Mouse (Mus musculus) CH12.LX (cell line): ENCODE results near the gene Traf5. TPM values are rescaled to one million over a fixed set of nuclear protein-coding genes. Genes with fewer than 3 reads are reported as not detected.

ENCODE experiments used
- DNase-seq: peaks from one replicate; pipeline ENCODE4 v3.0.0-alpha.2; 2013; ENCODE audit errors: extremely low read depth
- H3K27ac ChIP-seq: 2 replicates; pipeline ENCODE4 v1.5.1; 2012; ENCODE audit warnings: low read depth, mild to moderate bottlenecking, control low read depth, moderate library complexity; ENCODE audit not compliant: insufficient read depth
- H3K27me3 ChIP-seq: replicated peaks from 2 replicates; pipeline ENCODE3; 2012; ENCODE audit warnings: inconsistent platforms
- H3K36me3 ChIP-seq, 2 experiments: replicated peaks in 1 of 2; 2 replicates each; pipeline versions ENCODE3 to v1.6.1; 2012; ENCODE audit warnings: inconsistent platforms in 1 of 2, low read length in 1 of 2, mild to moderate bottlenecking in 1 of 2, mixed read lengths in 1 of 2, moderate library complexity in 1 of 2; ENCODE audit not compliant: control insufficient read depth in 1 of 2, insufficient read depth in 1 of 2
- H3K4me1 ChIP-seq, 2 experiments: 2 replicates each; pipeline ENCODE4 v1.6.1; 2012; ENCODE audit warnings: inconsistent platforms in 1 of 2, moderate library complexity in 1 of 2; ENCODE audit not compliant: insufficient read depth in 2 of 2, control insufficient read depth in 1 of 2
- H3K4me2 ChIP-seq: 2 replicates; pipeline ENCODE4 v1.6.1; 2012; ENCODE audit warnings: low read depth, mild to moderate bottlenecking, control low read depth; ENCODE audit not compliant: poor library complexity, insufficient read depth, severe bottlenecking
- H3K4me3 ChIP-seq, 3 experiments: fragments of 150-350 bp in 1 of 3; sonication (generic) in 1 of 3; replicated peaks in 1 of 3; 2 replicates each; pipeline versions ENCODE3 to v1.5.1; 2011 to 2012; ENCODE audit warnings: low read depth in 2 of 3, low read length in 2 of 3, mild to moderate bottlenecking in 2 of 3, moderate library complexity in 2 of 3, control low read depth in 1 of 3, improper control_type of control experiment in 1 of 3, inconsistent platforms in 1 of 3, mixed read lengths in 1 of 3; ENCODE audit not compliant: poor library complexity in 1 of 3
- H3K79me2 ChIP-seq: replicated peaks from 2 replicates; pipeline ENCODE4 v1.6.1; 2012; ENCODE audit warnings: mild to moderate bottlenecking, moderate library complexity; ENCODE audit not compliant: control insufficient read depth, poor library complexity, insufficient read depth, severe bottlenecking; ENCODE audit errors: extremely low read depth
- H3K9ac ChIP-seq: 2 replicates; pipeline ENCODE4 v1.6.1; 2012; ENCODE audit warnings: low read depth, mild to moderate bottlenecking, control low read depth, moderate library complexity; ENCODE audit not compliant: insufficient read depth
- H3K9me3 ChIP-seq: replicated peaks from 2 replicates; pipeline ENCODE3; 2012; ENCODE audit warnings: low read length, inconsistent platforms, mixed read lengths
- BHLHE40 ChIP-seq: IDR thresholded peaks from 2 replicates; pipeline ENCODE4 v1.6.1; 2011; ENCODE audit warnings: mild to moderate bottlenecking, low read depth, low read length, improper control_type of control experiment
- CHD1 ChIP-seq: IDR thresholded peaks from 2 replicates; pipeline ENCODE4 v1.6.1; 2012; ENCODE audit warnings: low read depth, low read length, improper control_type of control experiment, inconsistent platforms
- CTCF ChIP-seq, 2 experiments: IDR thresholded peaks in 1 of 2; conservative IDR thresholded peaks in 1 of 2; 2 replicates each; pipeline ENCODE4 v1.5.1; 2011 to 2012; ENCODE audit warnings: low read depth in 2 of 2, low read length in 2 of 2, improper control_type of control experiment in 1 of 2, inconsistent platforms in 1 of 2, mild to moderate bottlenecking in 1 of 2, moderate library complexity in 1 of 2
- E2F4 ChIP-seq: IDR thresholded peaks from 2 replicates; pipeline ENCODE4 v1.6.1; 2011; ENCODE audit warnings: low read depth, low read length, improper control_type of control experiment; ENCODE audit not compliant: insufficient replicate concordance
- EP300 ChIP-seq: IDR thresholded peaks from 2 replicates; pipeline ENCODE4 v1.6.1; 2011; ENCODE audit warnings: low read length, improper control_type of control experiment
- ETS1 ChIP-seq: conservative IDR thresholded peaks from 2 replicates; pipeline ENCODE4 v1.6.1; 2012; ENCODE audit warnings: low read depth, mild to moderate bottlenecking, inconsistent platforms, low read length, improper control_type of control experiment, moderate library complexity
- GABPA ChIP-seq: IDR thresholded peaks from 2 replicates; pipeline ENCODE4 v1.6.1; 2012; ENCODE audit warnings: low read depth, low read length, improper control_type of control experiment, inconsistent platforms; ENCODE audit not compliant: insufficient replicate concordance
- HCFC1 ChIP-seq: IDR thresholded peaks from 2 replicates; pipeline ENCODE4 v1.6.1; 2012; ENCODE audit warnings: low read depth, mild to moderate bottlenecking, inconsistent platforms, low read length, improper control_type of control experiment
- IRF4 ChIP-seq: IDR thresholded peaks from 2 replicates; pipeline ENCODE4 v1.6.1; 2014; ENCODE audit warnings: low read depth, mild to moderate bottlenecking, inconsistent platforms, low read length, improper control_type of control experiment
- JUN ChIP-seq: IDR thresholded peaks from 2 replicates; pipeline ENCODE4 v1.6.1; 2011; ENCODE audit warnings: low read depth, mild to moderate bottlenecking, low read length, improper control_type of control experiment, moderate library complexity; ENCODE audit not compliant: insufficient read depth
- JUND ChIP-seq: conservative IDR thresholded peaks from 2 replicates; pipeline ENCODE4 v1.6.1; 2011; ENCODE audit warnings: low read depth, low read length, improper control_type of control experiment
- MAX ChIP-seq: IDR thresholded peaks from 2 replicates; pipeline ENCODE4 v1.6.1; 2011; ENCODE audit warnings: low read length, improper control_type of control experiment
- MAZ ChIP-seq: IDR thresholded peaks from 2 replicates; pipeline ENCODE4 v1.6.1; 2012; ENCODE audit warnings: low read depth, mild to moderate bottlenecking, inconsistent platforms, low read length, improper control_type of control experiment, moderate library complexity
- MEF2A ChIP-seq: IDR thresholded peaks from 2 replicates; pipeline ENCODE4 v1.6.1; 2014; ENCODE audit warnings: low read depth, mild to moderate bottlenecking, inconsistent platforms, low read length, improper control_type of control experiment, borderline replicate concordance
- MXI1 ChIP-seq: IDR thresholded peaks from 2 replicates; pipeline ENCODE4 v1.6.1; 2011; ENCODE audit warnings: mild to moderate bottlenecking, low read depth, low read length, improper control_type of control experiment
- NELFE ChIP-seq: IDR thresholded peaks from 2 replicates; pipeline ENCODE4 v1.6.1; 2011; ENCODE audit warnings: low read depth, low read length, improper control_type of control experiment
- NRF1 ChIP-seq: IDR thresholded peaks from 2 replicates; pipeline ENCODE4 v1.6.1; 2014; ENCODE audit warnings: low read depth, mild to moderate bottlenecking, inconsistent platforms, low read length, improper control_type of control experiment, moderate library complexity
- PAX5 ChIP-seq: IDR thresholded peaks from 2 replicates; pipeline ENCODE4 v1.6.1; 2012; ENCODE audit warnings: low read length, inconsistent platforms, mixed read lengths
- POLR2A ChIP-seq: IDR thresholded peaks from 2 replicates; pipeline ENCODE4 v1.6.1; 2011; ENCODE audit warnings: low read depth, mild to moderate bottlenecking, improper control_type of control experiment, low read length
- POLR2AphosphoS2 ChIP-seq: IDR thresholded peaks from 2 replicates; pipeline ENCODE4 v1.6.1; 2011; ENCODE audit warnings: low read depth, low read length, improper control_type of control experiment
- RAD21 ChIP-seq: IDR thresholded peaks from 2 replicates; pipeline ENCODE4 v1.6.1; 2011; ENCODE audit warnings: low read depth, mild to moderate bottlenecking, low read length, improper control_type of control experiment, moderate library complexity
- RCOR1 ChIP-seq: conservative IDR thresholded peaks from 2 replicates; pipeline ENCODE4 v1.6.1; 2012; ENCODE audit warnings: low read depth, mild to moderate bottlenecking, inconsistent platforms, low read length, improper control_type of control experiment
- TCF12 ChIP-seq: IDR thresholded peaks from 2 replicates; pipeline ENCODE4 v1.6.1; 2014; ENCODE audit warnings: low read depth, mild to moderate bottlenecking, inconsistent platforms, low read length, improper control_type of control experiment
- UBTF ChIP-seq: IDR thresholded peaks from 2 replicates; pipeline ENCODE4 v1.6.1; 2012; ENCODE audit warnings: low read depth, mild to moderate bottlenecking, inconsistent platforms, low read length, improper control_type of control experiment, moderate library complexity
- USF2 ChIP-seq: conservative IDR thresholded peaks from 2 replicates; pipeline ENCODE4 v1.6.1; 2011; ENCODE audit warnings: low read depth, low read length, improper control_type of control experiment
- ZC3H11A ChIP-seq: IDR thresholded peaks from 2 replicates; pipeline ENCODE4 v1.6.1; 2012; ENCODE audit warnings: low read depth, mild to moderate bottlenecking, inconsistent platforms, low read length, improper control_type of control experiment
- ZKSCAN1 ChIP-seq: IDR thresholded peaks from 2 replicates; pipeline ENCODE4 v1.6.1; 2012; ENCODE audit warnings: low read depth, inconsistent platforms, low read length, improper control_type of control experiment, borderline replicate concordance
- ZMIZ1 ChIP-seq: IDR thresholded peaks from 2 replicates; pipeline ENCODE4 v1.6.1; 2012; ENCODE audit warnings: low read depth, mild to moderate bottlenecking, inconsistent platforms, low read length, improper control_type of control experiment
- ZNF384 ChIP-seq: IDR thresholded peaks from 2 replicates; pipeline ENCODE4 v1.6.1; 2012; ENCODE audit warnings: low read depth, low read length, improper control_type of control experiment, inconsistent platforms
- dilution Hi-C: fragments of 300-500 bp; cut with MboI; formaldehyde crosslinking; loops from 2 replicates; pipeline ENCODE4 v1.14.3; 2020; ENCODE audit warnings: low sequenced_read_pairs; ENCODE audit not compliant: extremely low pct_unique_long_range_greater_than_20kb, extremely low pct_ligation_motif_present
- in situ Hi-C: fragments of 300-500 bp; cut with MboI; formaldehyde crosslinking; loops from 3 replicates; pipeline ENCODE4 v1.14.3; 2019; ENCODE audit warnings: low sequenced_read_pairs, low pct_ligation_motif_present, low pct_unique_long_range_greater_than_20kb, mixed read lengths
- polyA plus RNA-seq: library from polyadenylated mRNA; unstranded; fragments of >175 nt; gene quantifications from 2 replicates; pipeline ENCODE4 v1.2.1, GENCODE M21; 2012; ENCODE audit warnings: low read depth; ENCODE audit not compliant: insufficient read length
- total RNA-seq, 2 experiments: library from RNA; depleted of rRNA; stranded (reverse); fragments of 300-350 nt in 1 of 2; fragments of >200 nt in 1 of 2; gene quantifications; 2 replicates each; pipeline ENCODE4 v1.2.3; 2012 to 2014

Gene Traf5
- total and polyA plus RNA-seq, 3 experiments: 21.3 to 38.7 (median 32.3) TPM

DNA sequence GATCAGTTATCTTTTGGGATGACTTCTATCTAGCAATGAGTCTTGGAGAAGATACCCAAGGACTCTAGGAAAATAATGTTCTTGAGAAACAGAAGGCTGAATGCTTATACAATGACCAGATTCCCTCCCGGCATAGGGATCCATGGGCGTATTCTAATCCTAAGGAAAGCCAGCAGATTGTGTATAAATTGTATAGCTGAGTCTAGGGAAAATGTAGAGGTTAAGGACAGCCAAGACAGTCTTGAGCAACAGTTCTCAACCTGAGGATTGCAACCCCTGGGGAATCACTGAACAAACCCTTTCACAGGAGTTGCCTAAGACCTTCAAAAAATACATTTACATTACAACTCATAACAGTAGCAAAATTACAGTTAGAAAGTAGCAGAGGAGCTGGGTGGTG, 48.0 kb upstream of the Traf5 start:
- no peak for DNase-seq
- TF ChIP-seq UBTF (no peak), TCF12 (no peak), MEF2A (no peak), EP300 (no peak), CTCF (conservative IDR thresholded peaks at IDR 0.05 in 1 of 2, IDR thresholded peaks at IDR 0.05 in 1 of 2; ENCODE audit: low read depth in 2 of 2, low read length in 2 of 2) (no peak), ZMIZ1 (no peak), JUN (no peak), BHLHE40 (no peak), POLR2AphosphoS2 (no peak), GABPA (no peak), ZNF384 (no peak), RAD21 (no peak), ZKSCAN1 (no peak), IRF4 (no peak), MAZ (no peak), MXI1 (no peak), RCOR1 (no peak), NELFE (no peak)
- Histone ChIP-seq H3K4me1 (peaks cover 0 to 8% of the 10 kb centered on the region in 2 experiments; a peak in 2 of 4 replicates), H3K36me3 (no peaks in the 10 kb centered on the region), H3K4me2 (no peak overlapping the region), H3K79me2 (no peaks in the 10 kb centered on the region), H3K9me3 (no peaks in the 10 kb centered on the region), H3K4me3 (no peak overlapping the region), H3K27me3 (peaks cover 9% of the 10 kb centered on the region), H3K9ac (no peak overlapping the region), H3K27ac (no peak overlapping the region)
- dilution Hi-C loops: no loop called here
- in situ Hi-C loops: no loop called here

DNA sequence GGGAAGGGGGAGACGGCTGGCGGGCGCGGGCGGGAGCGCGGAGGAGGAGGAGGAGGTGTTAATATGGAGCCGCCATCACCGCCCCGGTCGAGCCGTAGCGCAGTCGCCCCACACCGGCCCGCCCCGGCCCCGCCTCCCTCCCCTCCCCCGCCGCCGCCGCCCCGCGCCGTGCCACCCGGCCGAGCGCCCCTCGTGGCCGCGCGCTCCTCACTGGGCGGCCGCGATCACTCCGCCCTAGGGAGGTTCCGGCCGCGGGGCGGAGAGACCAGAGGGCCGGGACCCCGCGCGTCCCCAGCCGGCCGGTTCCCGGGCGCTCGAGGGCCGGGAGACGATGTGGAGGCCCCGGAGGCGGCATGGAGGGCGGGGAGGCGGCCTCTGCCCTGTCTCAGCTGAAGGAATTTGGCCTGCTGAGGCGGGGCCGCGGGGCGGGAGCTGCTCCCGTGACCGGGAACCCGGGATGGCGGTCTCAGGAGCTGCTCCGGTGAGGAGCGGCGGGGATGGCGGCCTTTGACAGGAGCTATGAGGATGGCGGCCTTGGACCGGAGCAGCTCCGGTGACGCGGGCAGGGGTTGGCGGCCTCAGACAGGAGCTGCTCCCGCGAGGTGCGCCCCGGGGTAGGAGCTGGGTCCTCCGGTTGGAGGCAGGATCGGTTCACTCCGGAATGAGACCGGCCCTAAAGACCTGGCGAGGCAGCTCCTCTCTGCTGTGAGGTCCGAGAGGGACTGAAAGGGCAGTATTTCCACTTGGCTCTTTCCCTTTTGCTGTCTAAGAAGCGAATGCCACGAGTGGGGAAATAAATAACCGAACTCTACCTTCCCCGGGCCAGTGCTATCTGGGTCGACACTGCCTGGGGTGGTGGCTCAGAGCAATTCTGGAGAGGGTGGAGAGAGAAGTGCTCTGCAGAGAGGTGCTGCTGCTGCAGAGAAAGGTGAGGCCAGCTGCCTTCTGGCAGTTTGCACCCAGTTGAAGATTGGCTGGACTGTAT, 45.9 kb upstream of the Traf5 start, which contains the start of gene Rcor3:
Rcor3 (minus strand) TSS at position 137 of the 985 bp plus-strand sequence.
- in situ Hi-C loops (no loop called here), dilution Hi-C loops (no loop called here)
- peak; percentile 37 for DNase-seq
- Histone ChIP-seq H3K4me2 (peak within 1 kb of the TSS; percentile 76), H3K4me1 (peaks cover 0 to 8% of the 10 kb centered on the region in 2 experiments; a peak in 2 of 4 replicates), H3K79me2 (no peaks in the 10 kb centered on the region), H3K27me3 (peaks cover 9% of the 10 kb centered on the region), H3K4me3 (peak within 1 kb of the TSS; percentile 72 to 97 (median 74)), H3K27ac (peak within 1 kb of the TSS; percentile 37; the same call in 1 of the 2 replicates), H3K36me3 (peaks cover 0 to 3% of the 10 kb centered on the region in 2 experiments), H3K9ac (peak within 1 kb of the TSS; percentile 90), H3K9me3 (no peaks in the 10 kb centered on the region)
- TF ChIP-seq ZC3H11A (no peak), MAX (no peak), NRF1 (peak; percentile 55; the same call in 1 of the 2 replicates), CTCF (conservative IDR thresholded peaks at IDR 0.05 in 1 of 2, IDR thresholded peaks at IDR 0.05 in 1 of 2; ENCODE audit: low read depth in 2 of 2, low read length in 2 of 2) (peak in 1 of 2 experiments; percentile 34; a peak in 2 of 4 replicates), NELFE (0 out of 2 replicates have a peak, but pooled peaks have one; percentile 49), POLR2A (peak; percentile 71), ETS1 (no peak), CHD1 (no peak), UBTF (peak; percentile 94), ZKSCAN1 (no peak), JUND (no peak), USF2 (no peak), E2F4 (no peak), RCOR1 (no peak), PAX5 (no peak), MAZ (no peak), HCFC1 (no peak; the same call in 1 of the 2 replicates)
